Mouse (Mus musculus) neutrophil, adult 59 days (primary cell): Measurements from ENCODE around the gene Serpinb9f. TPM values are rescaled to one million over a fixed set of nuclear protein-coding genes. Genes with fewer than 3 reads are reported as not detected.

Experiments used
- total RNA-seq, 2 experiments: library from RNA; stranded (reverse); gene quantifications; 1 replicate in 1 of 2; 2 replicates in 1 of 2; pipeline ENCODE4 v1.2.4; 2023

Serpinb9f gene
- not detected for total RNA-seq

DNA sequence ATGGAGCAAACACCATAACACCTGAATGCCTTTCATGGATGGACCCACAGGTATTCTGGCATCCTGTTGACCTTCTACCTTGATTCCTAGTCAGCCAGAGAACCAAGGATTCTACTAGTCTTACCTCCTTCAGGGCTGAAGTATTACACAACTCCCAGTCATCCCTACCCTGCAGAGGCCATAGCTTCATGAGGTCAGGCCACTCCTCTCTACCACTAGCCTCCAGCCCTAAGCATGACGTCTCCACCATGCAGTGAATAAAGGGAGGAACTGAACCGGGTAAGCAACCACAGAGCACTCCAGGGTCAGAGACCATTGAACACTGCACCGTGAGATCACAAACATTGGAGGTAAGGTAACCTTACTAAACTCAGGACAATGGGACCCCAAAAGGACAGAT is at the start of gene Serpinb9f:
Serpinb9f (plus strand) TSS at position 301 of the 400 bp plus-strand sequence.

Other genes with a start within 250 kb of the Serpinb9f start
- gene Serpinb1b, start 245.5 kb upstream of the Serpinb9f start, total RNA-seq = not detected
- not detected for gene Serpinb9c, start 164.3 kb upstream of the Serpinb9f start, total RNA-seq
- gene Serpinb9d, start 131.1 kb upstream of the Serpinb9f start, total RNA-seq = not detected
- gene Serpinb9e, start 74.5 kb upstream of the Serpinb9f start, total RNA-seq = not detected
- gene Gm11397, start 71.7 kb downstream of the Serpinb9f start, total RNA-seq = not detected
- not detected for gene Serpinb9g, start 160.7 kb downstream of the Serpinb9f start, total RNA-seq